Mouse (Mus musculus): Measurements from ENCODE around the gene Adamts2.

DNA sequence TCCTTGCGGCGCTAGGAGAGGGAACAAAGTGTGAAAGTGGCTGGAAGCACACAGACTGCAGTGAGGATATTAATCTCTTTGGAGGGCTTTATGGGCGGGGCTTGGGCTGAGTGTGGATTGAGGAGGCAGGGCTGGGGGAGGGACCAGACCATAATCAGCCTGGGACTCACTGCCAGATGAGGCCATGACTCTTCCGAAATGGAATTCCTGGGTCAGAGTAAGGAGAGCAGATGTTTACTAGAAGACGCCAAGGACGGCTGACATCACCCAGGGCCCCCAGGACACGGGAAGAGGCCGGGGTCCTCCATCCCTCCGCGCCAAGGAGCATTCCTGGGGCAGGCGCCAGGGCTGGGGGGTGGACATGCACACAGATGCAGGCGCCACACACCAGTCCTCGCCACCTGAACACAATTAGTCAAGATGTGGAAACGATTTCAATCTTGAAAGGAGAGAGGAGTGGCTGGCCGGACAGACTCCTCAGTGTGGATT, 20.4 kb downstream of the Adamts2 start:
- no peak for TF ChIP-seq CTCF (IDR thresholded peaks at IDR 0.05; ENCODE audit: control insufficient read depth, insufficient read depth, insufficient replicate concordance, low read depth, low read length)
- TF ChIP-seq POLR2A (IDR thresholded peaks at IDR 0.05; ENCODE audit: control insufficient read depth, low read depth, low read length): no peak
